Comparison of ENCODE assay signal across 23 mouse cellular contexts in genomic region chr11:20370486-20370885, GRCm38 (mm10). TPM values are rescaled to one million over a fixed set of nuclear protein-coding genes. Genes with fewer than 3 reads are reported as not detected.
DNase-seq lines count a peak whose midpoint lies in the region; ATAC-seq and TF ChIP-seq lines count a peak whose summit lies in the region.
"Had no signal": no experiment of that assay in that cellular context is flagged by ENCODE, and none has a peak within 500 bp of the region (broad histone marks: within the 10 kb centered on the region; RNA-seq: fewer than 3 reads in every experiment).

No protein-coding gene starts in this region.

- intact Hi-C loops in left cerebral cortex, postnatal 25 days (cut with DNase I): no loop called here

- no peak overlapping the region for H3K27ac ChIP-seq in liver, adult 2 months (replicated peaks; ENCODE audit: insufficient read depth, low read depth, low read length)
- no peak overlapping the region for H3K27ac ChIP-seq in forebrain, postnatal 0 days (ENCODE audit: low read depth, low read length)
- H3K27ac ChIP-seq: embryonic facial prominence, embryonic 12.5 days; forebrain, embryonic 12.5 days; gastrocnemius, adult 2 months; hindbrain, embryonic 12.5 days; hindbrain, postnatal 0 days had no signal

- H3K4me3 ChIP-seq in liver, adult 2 months (ENCODE audit: insufficient read depth, low read depth, low read length): no peak overlapping the region
- no peak overlapping the region for H3K4me3 ChIP-seq in forebrain, postnatal 0 days (ENCODE audit: low read depth, low read length)
- H3K4me3 ChIP-seq: embryonic facial prominence, embryonic 12.5 days; forebrain, embryonic 12.5 days; gastrocnemius, adult 2 months; heart, embryonic 12.5 days; hindbrain, embryonic 12.5 days had no signal

- H3K36me3 ChIP-seq in liver, adult 2 months (ENCODE audit: control insufficient read depth, insufficient read depth, low read length): no peaks in the 10 kb centered on the region
- H3K36me3 ChIP-seq in forebrain, postnatal 0 days (ENCODE audit: insufficient read depth): no peaks in the 10 kb centered on the region
- H3K36me3 ChIP-seq: embryonic facial prominence, embryonic 12.5 days; forebrain, embryonic 12.5 days; heart, embryonic 12.5 days; hindbrain, embryonic 12.5 days had no signal

- H3K9ac ChIP-seq in liver, adult 2 months (ENCODE audit: low read depth, low read length): no peak overlapping the region
- no peak overlapping the region for H3K9ac ChIP-seq in forebrain, postnatal 0 days
- H3K9ac ChIP-seq: embryonic facial prominence, embryonic 12.5 days; forebrain, embryonic 12.5 days; heart, embryonic 12.5 days; hindbrain, embryonic 12.5 days had no signal

- peak; percentile 80 for DNase-seq in liver, adult 2 months (ENCODE audit: extremely low read depth, low read depth, low spot score)
- no peak for DNase-seq in liver
- peak; percentile 78 to 90 for DNase-seq in adrenal gland, adult (ENCODE audit: inconsistent age in 2 of 2, low spot score in 1 of 2)
- DNase-seq in adrenal gland, adult 8-10 months: peak; percentile 83
- DNase-seq in adrenal gland, postnatal 36 days: peak; percentile 62 to 75
- no peak for DNase-seq in kidney, postnatal 36 days
- DNase-seq in forebrain, postnatal 0 days: no peak
- DNase-seq in left cerebral cortex, postnatal 25 days (ENCODE audit: low spot score in 2 of 2): no peak
- DNase-seq: cerebellum, adult 11 months; cerebellum, adult 8-10 months; cerebellum, postnatal 14 days; embryo, embryonic 11 days; gastrocnemius, adult 2 months; gastrocnemius, postnatal 25 days; heart, postnatal 4 days had no signal

- TF ChIP-seq POLR2A in liver, adult 2 months (IDR thresholded peaks at IDR 0.05; ENCODE audit: extremely low read depth, insufficient read depth, low read length): no peak

- WGBS in liver, adult 2 months: 37% methylated on average over 2 of the region's 2 CpGs
- WGBS in forebrain, postnatal 0 days: 87% methylated on average over 2 of the region's 2 CpGs

- no peaks in the 10 kb centered on the region for H3K9me3 ChIP-seq in forebrain, postnatal 0 days (ENCODE audit: low read length)
- H3K9me3 ChIP-seq: embryonic facial prominence, embryonic 12.5 days; forebrain, embryonic 12.5 days; heart, embryonic 12.5 days; hindbrain, embryonic 12.5 days had no signal

- H3K79me2 ChIP-seq in liver, adult 2 months (ENCODE audit: control insufficient read depth, insufficient read depth, low read length): no peaks in the 10 kb centered on the region

- no peak for ATAC-seq in forebrain, postnatal 0 days
- ATAC-seq: activated CD4-positive, CD25-positive, alpha-beta regulatory T cell, adult 4 months; hindbrain, postnatal 0 days; Patski had no signal

- H3K4me2 ChIP-seq in forebrain, postnatal 0 days (ENCODE audit: low read depth): no peak overlapping the region
- H3K4me2 ChIP-seq: embryonic facial prominence, embryonic 12.5 days; forebrain, embryonic 12.5 days; heart, embryonic 12.5 days; hindbrain, embryonic 12.5 days had no signal

- TF ChIP-seq CTCF in liver, adult 2 months (IDR thresholded peaks at IDR 0.05; ENCODE audit: low read depth, low read length): no peak
- TF ChIP-seq CTCF in forebrain, postnatal 0 days (IDR thresholded peaks at IDR 0.05; ENCODE audit: low read depth): no peak

- H3K4me1 ChIP-seq in liver, adult 2 months (ENCODE audit: control insufficient read depth, insufficient read depth, low read length): no peaks in the 10 kb centered on the region; the same call in 1 of the 2 replicates
- H3K4me1 ChIP-seq in forebrain, postnatal 0 days (ENCODE audit: insufficient read depth): no peaks in the 10 kb centered on the region
- H3K4me1 ChIP-seq: embryonic facial prominence, embryonic 12.5 days; forebrain, embryonic 12.5 days; hindbrain, embryonic 12.5 days had no signal

- H3K27me3 ChIP-seq in liver, adult 2 months (ENCODE audit: control insufficient read depth, insufficient read depth, low read length): no peaks in the 10 kb centered on the region
- no peaks in the 10 kb centered on the region for H3K27me3 ChIP-seq in forebrain, postnatal 0 days (ENCODE audit: insufficient read depth, low read length)
- H3K27me3 ChIP-seq: CH12.LX; embryonic facial prominence, embryonic 12.5 days; forebrain, embryonic 12.5 days; hindbrain, embryonic 12.5 days; Patski had no signal

RNA-seq across cellular contexts. Expression of gene Slc1a4, which starts 38.0 kb away (rescaled TPM):
- 1.8 and 3.5 TPM in 2 replicates for total RNA-seq in liver, adult 2 months (2014; rRNA removed)
- 3.3 and 5.0 TPM in 2 replicates for polyA plus RNA-seq in liver, adult 2 months (2012; rRNA removed)
- 10 to 100 TPM in 1 of 4 experiments, 1 to 10 TPM in 3; 8.3 to 10.8 (median 9.3) TPM for total RNA-seq in adrenal gland, adult 8-10 months (2022)
- 1 to 10 TPM; 7.9 to 9.1 TPM for total RNA-seq in adrenal gland, postnatal 36 days (2021)
- total RNA-seq in forebrain, postnatal 0 days (2014; rRNA removed): 123 and 164 TPM in 2 replicates
- 57.4 and 70.1 TPM in 2 replicates for polyA plus RNA-seq in forebrain, postnatal 0 days (2015; fragmentation: Nextera tagmentation; extraction: Ambion mirVana)
- 10 to 100 TPM; 39.3 to 43.2 TPM for total RNA-seq in left cerebral cortex, postnatal 25 days (2021)

Comparison
In these comparisons a context has a peak if more than half of its experiments do, and no peak if none do; other contexts are left out.
1. DNase-seq: peak in liver, adult 2 months (single experiment), adrenal gland, adult (2 of 2), adrenal gland, adult 8-10 months (single experiment) and adrenal gland, postnatal 36 days (2 of 2); none in liver (single experiment), kidney, postnatal 36 days (0 of 2), forebrain, postnatal 0 days (single experiment) and left cerebral cortex, postnatal 25 days (0 of 2).